Mouse (Mus musculus): ENCODE data around the gene Uimc1.
"Not testable (repeated sequence)": the region's sequence is repeated elsewhere in the genome, so short reads cannot be mapped to it uniquely, and the experiment has no call there.

Uimc1 gene

GRCm38 (mm10) chr13:55099726-55100478 is at the start of gene Uimc1:
TSS of gene Uimc1 (minus strand) at chr13:55100300.
- in situ Hi-C loops (cut with MboI) = no loop called here

DNA sequence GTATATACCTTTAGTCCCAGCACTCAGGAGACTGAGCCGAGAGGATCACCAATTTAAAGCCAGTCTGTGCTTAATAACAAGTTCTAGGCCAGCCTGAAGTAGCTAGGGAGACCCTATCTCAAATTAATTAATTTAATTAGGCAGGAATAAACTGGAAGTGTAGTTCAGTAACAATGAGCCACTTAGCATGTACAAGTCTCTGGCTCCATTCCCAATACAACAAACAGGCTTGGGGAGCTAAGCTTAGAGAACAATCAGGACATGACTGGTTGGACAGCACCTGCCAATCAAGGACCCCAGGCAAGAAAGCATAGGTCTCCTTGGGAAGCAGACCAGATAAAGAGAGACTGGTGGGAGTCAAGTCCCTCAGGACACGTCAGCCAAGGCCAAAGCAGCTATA is 40.2 kb upstream of the Uimc1 start:
- in situ Hi-C loops (cut with MboI) = no loop called here

DNA sequence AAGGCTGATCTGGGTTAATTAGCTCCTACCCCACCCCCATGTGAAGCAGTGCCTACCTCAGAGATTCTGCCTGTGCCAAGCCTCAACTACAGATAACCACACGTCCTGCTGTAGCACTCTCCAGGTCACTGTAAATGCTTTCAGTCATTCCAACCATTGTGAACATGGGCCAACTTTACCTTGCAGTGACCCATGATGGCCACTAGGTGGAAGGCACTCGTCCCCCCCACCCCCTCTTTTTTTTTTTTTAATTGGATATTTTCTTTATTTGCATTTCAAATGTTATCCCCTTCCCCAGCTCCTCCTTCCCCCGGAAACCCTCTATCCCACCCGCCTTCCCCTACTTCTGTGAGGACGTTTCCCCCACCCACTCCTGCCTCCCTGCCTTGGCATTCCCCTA is 35.3 kb upstream of the Uimc1 start:
- in situ Hi-C loops (cut with MboI) = no loop called here

DNA sequence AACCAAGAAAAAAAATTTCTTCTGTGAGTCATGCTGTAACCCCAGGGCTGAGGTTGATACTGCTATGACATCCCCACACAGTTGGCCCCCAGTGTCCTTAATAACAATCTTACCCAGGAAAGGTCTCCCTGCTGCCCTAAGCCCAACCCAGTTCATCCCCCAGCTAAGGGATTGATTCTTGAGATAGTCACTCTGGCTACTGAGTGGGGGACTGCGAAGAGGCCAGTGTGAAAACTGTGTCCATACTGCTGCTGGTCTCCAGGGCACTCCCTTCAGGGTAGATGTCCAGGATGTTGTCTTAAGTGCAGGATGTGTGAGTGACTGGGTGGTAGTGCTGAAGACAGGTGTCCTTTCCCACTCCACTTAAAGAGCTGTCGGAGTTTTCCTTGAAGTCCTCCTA is 33.3 kb upstream of the Uimc1 start, which contains the start of gene Gm17617:
TSS of gene Gm17617 (minus strand) at position 101 of the 400 bp plus-strand sequence.
- in situ Hi-C loops (cut with MboI) = no loop called here

DNA sequence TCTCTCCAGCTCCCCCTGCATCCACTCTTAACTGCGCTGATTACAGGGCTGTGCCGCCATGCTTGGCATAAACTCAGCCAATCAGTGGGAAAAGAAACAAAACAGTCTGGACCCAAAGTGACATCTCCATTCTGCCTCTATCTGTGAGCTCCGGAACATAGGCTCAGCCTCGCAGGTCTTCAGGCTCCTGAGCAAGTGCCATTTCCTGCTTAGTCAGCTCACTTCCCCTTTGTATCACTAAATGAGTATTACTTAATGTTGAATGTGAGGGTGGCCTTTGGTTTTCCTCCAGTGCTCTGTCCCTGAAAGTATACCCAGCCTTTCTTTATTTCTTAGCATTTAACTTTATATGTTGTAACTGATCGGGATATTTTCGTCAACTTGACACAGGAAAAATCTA is 24.8 kb upstream of the Uimc1 start:
- in situ Hi-C loops (cut with MboI) = no loop called here

DNA sequence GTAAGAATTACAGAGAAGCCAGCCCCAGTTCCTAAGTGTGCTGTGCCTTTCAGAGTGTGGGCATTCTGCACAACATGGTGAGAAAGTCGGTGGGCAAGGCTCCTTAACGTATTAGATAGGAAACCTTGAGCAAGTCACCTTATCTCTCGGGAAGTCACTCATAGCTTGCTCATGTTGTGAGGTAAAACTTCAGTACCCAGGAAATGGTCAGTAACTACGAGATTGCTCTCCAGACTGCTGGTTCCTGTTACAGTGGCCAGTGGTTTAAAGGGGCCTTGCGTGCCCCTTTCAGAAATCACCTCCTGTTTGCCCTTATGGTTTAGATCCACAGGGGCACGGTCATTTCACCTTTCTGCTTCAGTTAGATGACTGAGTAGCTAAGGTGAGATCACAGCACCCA is 14.3 kb upstream of the Uimc1 start:
- in situ Hi-C loops (cut with MboI) = no loop called here

DNA sequence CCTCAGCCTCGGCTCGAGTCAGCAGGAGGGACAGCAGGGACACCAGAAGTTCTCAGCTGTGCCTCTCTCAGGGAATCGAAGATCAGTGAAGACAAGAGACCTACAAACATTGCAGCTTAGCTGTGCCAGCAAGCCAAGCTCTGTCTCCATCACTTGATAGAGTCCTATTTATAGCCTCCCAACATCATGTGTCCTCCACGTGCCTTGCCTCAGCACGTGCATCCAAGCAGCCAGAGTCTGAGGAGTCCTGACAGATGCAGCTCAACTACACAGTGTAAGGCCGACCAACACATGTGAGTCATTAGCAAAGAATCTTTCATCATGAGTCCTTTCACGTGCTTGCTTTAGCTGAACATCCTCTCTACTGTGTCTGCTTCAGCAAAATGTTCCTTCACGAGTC is 7.6 kb upstream of the Uimc1 start:
- in situ Hi-C loops (cut with MboI) = no loop called here

- in situ Hi-C loops (cut with MboI) = no loop called here
These were observed 7.0 kb upstream of the Uimc1 start for GRCm38 (mm10) chr13:55107116-55107515.

DNA sequence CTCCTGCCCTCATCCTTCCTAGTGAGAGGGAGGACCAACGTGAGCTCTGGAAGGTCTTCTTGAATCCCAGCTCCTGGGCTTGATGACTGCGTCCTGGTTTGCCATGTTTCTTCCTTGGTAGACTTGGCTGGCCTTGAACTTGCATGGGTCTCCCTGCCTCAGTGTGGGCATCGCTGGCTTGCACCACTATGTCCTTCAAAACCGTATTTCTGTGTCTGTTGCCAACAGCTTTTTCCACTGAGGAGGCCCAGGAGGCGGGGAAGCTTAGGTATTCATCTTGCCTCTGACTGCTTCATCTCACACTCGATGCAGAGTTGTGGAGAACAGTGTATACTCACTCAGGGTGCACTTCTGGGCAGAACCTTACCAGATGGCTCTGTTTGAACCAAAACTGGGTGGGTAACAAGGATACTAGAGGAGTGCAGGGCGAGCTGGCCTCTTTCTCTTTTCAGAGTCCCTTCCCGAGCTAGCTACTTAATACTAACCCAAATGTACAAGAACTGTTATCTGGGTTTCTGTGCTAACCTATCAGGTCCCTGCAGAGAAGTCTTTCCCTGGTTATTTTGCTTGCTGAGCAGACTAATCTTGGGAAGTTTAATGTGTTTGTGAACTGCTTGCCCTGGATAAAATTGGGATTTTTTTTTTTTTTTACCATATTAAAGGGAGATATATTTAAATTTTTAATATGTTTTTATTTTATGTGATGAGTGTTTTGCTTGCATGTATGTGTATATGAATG is 6.0 kb upstream of the Uimc1 start:
- in situ Hi-C loops (cut with MboI) = no loop called here

DNA sequence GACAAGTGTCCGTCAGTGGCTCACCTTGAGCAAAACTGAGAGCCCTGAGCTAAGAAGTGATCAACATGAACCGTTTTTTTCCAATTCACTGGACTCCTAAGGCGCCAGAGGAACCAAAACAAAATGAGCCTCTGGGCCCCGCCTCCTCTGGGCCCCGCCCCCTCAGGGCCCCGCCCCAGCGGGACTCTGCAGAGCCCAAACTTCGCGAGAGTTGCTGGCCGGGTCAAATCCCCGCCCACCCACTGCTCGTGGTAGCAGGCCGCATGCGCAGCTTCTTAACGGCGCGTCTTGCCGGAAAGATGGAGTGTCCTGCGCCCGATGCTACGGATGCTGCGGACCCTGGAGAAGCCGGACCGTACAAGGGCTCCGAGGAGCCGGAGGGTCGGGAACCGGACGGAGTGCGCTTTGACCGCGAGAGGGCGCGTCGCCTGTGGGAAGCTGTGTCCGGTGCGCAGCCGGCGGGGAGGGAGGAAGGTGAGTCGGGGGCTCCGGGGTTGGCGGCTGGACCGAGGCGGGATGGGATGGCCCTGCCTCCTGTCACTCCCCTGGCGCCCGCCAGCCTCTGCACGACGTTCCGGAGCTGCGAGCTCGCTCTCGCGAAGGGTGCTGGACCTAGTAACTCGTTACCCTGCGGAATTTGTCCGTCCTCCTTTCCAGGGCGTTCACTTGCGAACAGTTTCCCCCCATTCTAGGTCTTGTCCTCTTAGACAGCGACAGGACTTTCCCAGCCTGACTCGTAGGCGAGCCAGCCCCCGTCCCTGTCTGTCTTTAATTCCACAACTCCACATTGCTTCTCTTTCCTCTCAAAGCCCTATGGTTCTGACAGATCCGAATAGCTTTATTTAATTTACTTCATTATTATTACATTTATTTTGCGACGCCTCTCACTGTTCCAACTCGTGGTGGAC is 5.2 kb upstream of the Uimc1 start, which contains the start of gene Zfp346:
TSS of gene Zfp346 (plus strand) at position 267 of the 908 bp plus-strand sequence.
- in situ Hi-C loops (cut with MboI) = no loop called here

- in situ Hi-C loops (cut with MboI) = no loop called here
These were observed 3.3 kb upstream of the Uimc1 start for GRCm38 (mm10) chr13:55103351-55103750.

DNA sequence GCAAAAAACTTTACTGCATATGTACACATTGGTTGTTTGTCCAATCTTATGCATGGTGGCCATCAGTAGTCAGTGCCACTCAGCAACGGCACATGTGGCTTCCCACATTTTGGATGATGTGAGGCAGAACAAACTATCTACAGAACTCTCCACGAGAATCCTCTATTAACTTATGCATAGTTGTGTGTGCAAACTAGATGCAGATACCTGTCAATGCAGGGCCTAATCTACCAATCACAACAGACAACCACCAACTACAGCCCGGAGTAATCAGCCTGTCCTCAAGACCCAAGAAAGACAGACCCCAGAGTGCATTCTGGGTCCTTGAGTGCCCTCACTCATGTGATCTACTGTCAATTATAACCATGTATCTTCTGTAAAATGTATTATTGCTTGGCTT is 2.3 kb upstream of the Uimc1 start:
- in situ Hi-C loops (cut with MboI) = no loop called here

GRCm38 (mm10) chr13:55101627-55102026 is 1.5 kb upstream of the Uimc1 start:
- in situ Hi-C loops (cut with MboI) = no loop called here

GRCm38 (mm10) chr13:55099066-55099725 is 904 bp downstream of the Uimc1 start:
- in situ Hi-C loops (cut with MboI) = no loop called here

DNA sequence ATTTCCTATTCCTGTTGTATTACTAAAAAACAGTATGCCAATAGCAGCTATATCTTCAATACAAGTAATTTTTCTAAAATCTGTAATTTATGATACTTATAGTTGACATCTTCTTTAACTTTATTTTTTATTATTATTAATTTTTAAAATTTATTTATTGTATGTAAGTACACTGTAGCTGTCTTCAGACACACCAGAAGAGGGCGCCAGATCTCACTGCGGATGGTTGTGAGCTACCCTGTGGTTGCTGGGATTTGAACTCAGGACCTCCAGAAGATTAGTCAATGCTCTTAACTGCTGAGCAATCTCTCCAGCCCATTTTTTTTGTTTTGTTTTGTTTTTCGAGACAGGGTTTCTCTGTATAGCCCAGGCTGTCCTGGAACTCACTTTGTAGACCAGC is 2.3 kb downstream of the Uimc1 start:
- in situ Hi-C loops (cut with MboI) = not testable (repeated sequence)

GRCm38 (mm10) chr13:55092588-55092987 is 7.5 kb downstream of the Uimc1 start:
- in situ Hi-C loops (cut with MboI) = no loop called here

DNA sequence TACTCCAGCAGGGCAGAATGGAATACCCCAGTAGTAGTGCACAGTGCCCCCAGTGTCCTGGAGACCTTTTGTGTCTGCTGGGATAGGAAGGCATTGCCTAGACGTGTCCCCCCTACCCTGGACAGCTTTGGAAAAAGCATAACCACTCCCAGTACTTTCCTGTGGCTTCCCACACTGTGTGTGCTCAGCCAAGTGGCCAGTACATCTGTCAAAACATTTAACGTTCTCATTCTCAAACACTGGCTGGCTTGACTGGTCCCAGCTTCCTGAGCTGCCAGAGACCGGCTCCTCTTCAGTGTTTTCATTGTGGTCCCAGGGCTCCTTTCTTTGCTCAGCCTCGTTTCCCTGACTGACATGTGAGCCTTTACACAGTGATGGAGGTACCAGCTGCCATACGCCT is 24.5 kb downstream of the Uimc1 start:
- in situ Hi-C loops (cut with MboI) = no loop called here

DNA sequence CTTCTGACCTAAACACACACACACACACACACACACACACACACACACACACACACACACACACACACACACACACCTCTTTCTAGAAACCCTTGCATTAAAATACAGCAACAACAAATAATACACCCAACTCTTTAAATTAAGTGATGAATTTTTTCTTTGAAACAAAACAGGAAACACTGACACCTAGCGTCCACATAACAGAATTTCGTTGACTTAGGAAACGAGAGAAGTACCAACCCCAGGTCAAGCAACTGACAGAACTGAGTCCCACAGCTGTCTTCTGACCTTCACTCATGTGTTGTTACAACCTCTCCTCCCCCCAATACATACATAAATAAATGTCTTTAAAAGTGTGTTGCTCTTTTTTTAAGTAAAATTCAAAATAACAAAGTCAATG is 28.8 kb downstream of the Uimc1 start:
- in situ Hi-C loops (cut with MboI) = no loop called here

GRCm38 (mm10) chr13:55069719-55070118 is 30.4 kb downstream of the Uimc1 start:
- in situ Hi-C loops (cut with MboI) = loop anchor here (10.0 kb wide), 1 partner anchor 265 kb away; no protein-coding TSS in a partner anchor

GRCm38 (mm10) chr13:55063276-55063675 is 36.8 kb downstream of the Uimc1 start:
- in situ Hi-C loops (cut with MboI) = loop anchor here (10.0 kb wide), 1 partner anchor 258 kb away; no protein-coding TSS in a partner anchor

DNA sequence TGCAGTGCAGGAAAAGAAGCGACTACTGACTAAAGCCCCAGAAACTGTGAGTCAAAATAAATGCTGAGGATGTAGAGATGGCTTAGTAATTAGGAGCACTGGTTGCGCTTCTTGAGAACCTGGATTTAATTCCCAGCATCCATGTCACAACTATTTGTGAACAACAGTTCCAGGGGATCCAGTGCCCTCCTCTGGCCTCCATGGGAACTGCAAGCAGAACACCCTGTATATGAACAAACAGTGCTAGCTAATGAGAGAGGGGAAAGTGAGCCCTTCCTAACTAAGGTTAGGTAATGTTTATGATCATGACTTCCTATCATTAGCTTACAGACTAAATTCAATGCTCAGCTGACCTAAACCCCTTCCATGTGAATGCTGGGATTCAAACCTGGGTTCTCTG is 42.1 kb downstream of the Uimc1 start:
- in situ Hi-C loops (cut with MboI) = no loop called here

DNA sequence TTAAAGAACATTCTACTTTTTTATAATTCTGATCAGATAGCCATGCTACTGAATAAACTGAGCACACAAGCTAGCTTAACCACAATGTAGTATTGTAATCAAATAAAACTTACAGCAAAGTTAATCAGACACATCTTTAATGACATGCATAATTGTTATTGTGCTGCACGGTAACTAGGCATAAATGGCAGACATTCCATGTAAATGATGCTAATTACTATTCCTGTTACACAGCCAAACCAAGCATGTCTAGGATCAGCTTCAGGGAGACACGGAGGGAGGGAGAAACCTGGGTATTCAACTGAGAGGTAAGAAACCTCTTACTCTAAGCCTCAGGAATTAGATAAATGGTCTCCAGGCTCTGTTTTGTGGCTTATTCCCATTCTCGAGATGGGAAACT is 52.4 kb downstream of the Uimc1 start:
- in situ Hi-C loops (cut with MboI) = no loop called here

Data from mature B cell (primary cell).